Mouse (Mus musculus) C2C12 (cell line): ENCODE results near the gene Fto.

Source experiments
- CEBPB ChIP-seq: IDR thresholded peaks from one replicate; pipeline ENCODE4 v1.6.1; 2011; ENCODE audit warnings: low read depth, mild to moderate bottlenecking, control low read depth, moderate library complexity
- CTCF ChIP-seq: IDR thresholded peaks from one replicate; pipeline ENCODE4 v1.5.1; 2011; ENCODE audit not compliant: control insufficient read depth, insufficient read depth, insufficient read length
- USF1 ChIP-seq: IDR thresholded peaks from one replicate; pipeline ENCODE4 v1.6.1; 2011; ENCODE audit warnings: low read depth, mild to moderate bottlenecking, control low read depth, moderate library complexity

DNA sequence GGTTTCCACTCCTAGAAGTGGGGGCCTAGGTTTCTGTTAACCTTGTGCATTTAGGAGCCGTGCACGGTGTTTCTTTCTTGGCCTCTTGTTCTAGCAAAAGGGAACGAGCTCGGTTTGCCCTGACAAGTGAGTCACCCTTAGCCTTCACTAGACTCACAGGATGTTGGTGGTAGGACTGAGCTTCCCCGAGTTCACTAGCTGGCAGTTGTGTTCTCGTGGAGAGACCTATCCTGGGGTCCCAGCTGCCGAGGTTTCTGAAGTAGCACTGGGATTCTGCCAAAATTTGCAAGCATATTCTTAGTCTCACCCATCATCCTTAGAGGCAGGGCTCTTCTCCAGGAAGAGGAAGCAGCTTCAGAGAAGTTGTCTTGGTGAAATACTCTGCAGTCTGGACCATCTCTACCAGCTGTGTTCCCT lies 194.4 kb downstream of the Fto start:
- no peak for TF ChIP-seq CTCF
- TF ChIP-seq CEBPB = no peak
- no peak for TF ChIP-seq USF1
